7 mouse cellular contexts compared by ENCODE assay signal in genomic region chr7:16999650-17000049, GRCm38 (mm10). TPM values are rescaled to one million over a fixed set of nuclear protein-coding genes. Genes with fewer than 3 reads are reported as not detected.
A peak's percentile ranks its signal among the peaks of the same experiment; 100 is the strongest.
DNase-seq lines count a peak whose midpoint lies in the region; ATAC-seq and TF ChIP-seq lines count a peak whose summit lies in the region.

No protein-coding gene starts in this region.

- TF ChIP-seq CTCF in bone marrow, adult 2 months (IDR thresholded peaks at IDR 0.05; ENCODE audit: control insufficient read depth, insufficient read depth, low read length), result peak; percentile 94

- H3K27ac ChIP-seq in bone marrow, adult 2 months (ENCODE audit: control insufficient read depth, insufficient read depth, low read depth, low read length, poor library complexity), result no peak overlapping the region
- H3K27ac ChIP-seq in midbrain, embryonic 11.5 days (ENCODE audit: low read depth, low read length), result no peak overlapping the region

- DNase-seq in MEL-GATA-1-ER (ENCODE audit: extremely low read depth, low read depth), result peak; percentile 46
- peak; percentile 66 for DNase-seq in heart, postnatal 25 days (ENCODE audit: low spot score)
- DNase-seq in left cerebral cortex, adult 8-10 months (ENCODE audit: low spot score in 2 of 2), result peak; percentile 66 to 98
- peak; percentile 99 for DNase-seq in midbrain, embryonic 11.5 days (ENCODE audit: low spot score, missing footprints)
- DNase-seq in skeletal muscle tissue, adult 2 months (ENCODE audit: low read depth, low spot score), result peak; percentile 62

- H3K36me3 ChIP-seq in midbrain, embryonic 11.5 days (ENCODE audit: control insufficient read depth, insufficient read depth, low read length), result peaks cover 11% of the 10 kb centered on the region

- intact Hi-C loops in heart, postnatal 25 days (cut with DNase I), result no loop called here

- TF ChIP-seq POLR2A in bone marrow, adult 2 months (IDR thresholded peaks at IDR 0.05; ENCODE audit: borderline replicate concordance, control insufficient read depth, low read depth, low read length), result no peak

- WGBS in bone marrow, adult 2 months, result 35% methylated on average over 4 of the region's 4 CpGs
- 25% methylated on average over 4 of the region's 4 CpGs for WGBS in midbrain, embryonic 11.5 days

- no peaks in the 10 kb centered on the region for H3K4me1 ChIP-seq in bone marrow, adult 2 months (ENCODE audit: control insufficient read depth, insufficient read depth, low read length)
- H3K4me1 ChIP-seq in midbrain, embryonic 11.5 days (ENCODE audit: control insufficient read depth, insufficient read depth, low read length), result peaks cover 13% of the 10 kb centered on the region

- no peak overlapping the region for H3K4me3 ChIP-seq in bone marrow, adult 2 months (replicated peaks; ENCODE audit: control insufficient read depth, low read depth, low read length)
- no peak overlapping the region for H3K4me3 ChIP-seq in midbrain, embryonic 11.5 days (ENCODE audit: low read depth, low read length)

- H3K27me3 ChIP-seq in midbrain, embryonic 11.5 days (ENCODE audit: control insufficient read depth, insufficient read depth, low read length), result no peaks in the 10 kb centered on the region

- ATAC-seq in erythroid progenitor cell, adult 5-6 weeks (replicated peaks; ENCODE audit: low FRiP score, poor library complexity, severe bottlenecking), result peak; percentile 70
- peak; percentile 28 for ATAC-seq in midbrain, embryonic 11.5 days (ENCODE audit: low FRiP score)

- H3K9me3 ChIP-seq in midbrain, embryonic 11.5 days (ENCODE audit: control insufficient read depth, low read length), result no peaks in the 10 kb centered on the region

- no peak overlapping the region for H3K4me2 ChIP-seq in midbrain, embryonic 11.5 days

- H3K9ac ChIP-seq in midbrain, embryonic 11.5 days (ENCODE audit: low read length), result no peak overlapping the region

RNA-seq across cellular contexts. Expression of gene Ccdc8, which starts 7.1 kb away (rescaled TPM):
- 1.4 and 2.5 TPM in 2 replicates for polyA plus RNA-seq in bone marrow, adult 2 months (2011; ENCODE audit: insufficient read depth, insufficient read length, low replicate concordance, missing spikeins)
- total RNA-seq in erythroid progenitor cell, adult 5-6 weeks (2015; ENCODE audit: low replicate concordance), result not detected in 2 replicates
- total RNA-seq in erythroid progenitor cell, adult 5-6 weeks (2017; ENCODE audit: low replicate concordance), result not detected in 2 replicates
- 1 to 10 TPM; 5.2 to 6.5 TPM for total RNA-seq in heart, postnatal 25 days (2021)
- 1 to 10 TPM; 1.9 to 2.3 (median 2.1) TPM for total RNA-seq in left cerebral cortex, adult 8-10 months (2022)
- 13.2 and 14.7 TPM in 2 replicates for polyA plus RNA-seq in midbrain, embryonic 11.5 days (2014; fragmentation: Nextera tagmentation; extraction: Ambion mirVana)

RNA-seq across cellular contexts. Expression of gene Gm42372, which starts 16.8 kb away (rescaled TPM):
- 0.77 and 1.9 TPM in 2 replicates for polyA plus RNA-seq in bone marrow, adult 2 months (2011; ENCODE audit: insufficient read depth, insufficient read length, low replicate concordance, missing spikeins)
- total RNA-seq in erythroid progenitor cell, adult 5-6 weeks (2015; ENCODE audit: low replicate concordance), result 0.72 TPM in 1 of 2 replicates, not detected in the other
- total RNA-seq in erythroid progenitor cell, adult 5-6 weeks (2017; ENCODE audit: low replicate concordance), result 0.13 and 0.53 TPM in 2 replicates
- not detected for total RNA-seq in heart, postnatal 25 days (2021)
- total RNA-seq in left cerebral cortex, adult 8-10 months (2022), result 10 to 100 TPM; 60.8 to 66.8 (median 62.2) TPM
- polyA plus RNA-seq in midbrain, embryonic 11.5 days (2014; fragmentation: Nextera tagmentation; extraction: Ambion mirVana), result 1.6 and 2.5 TPM in 2 replicates

RNA-seq across cellular contexts. Expression of gene Ppp5c, which starts 28.1 kb away (rescaled TPM):
- polyA plus RNA-seq in bone marrow, adult 2 months (2011; ENCODE audit: insufficient read depth, insufficient read length, low replicate concordance, missing spikeins), result 30.6 and 70.5 TPM in 2 replicates
- 22.6 and 26.3 TPM in 2 replicates for total RNA-seq in erythroid progenitor cell, adult 5-6 weeks (2015; ENCODE audit: low replicate concordance)
- 20.7 and 20.9 TPM in 2 replicates for total RNA-seq in erythroid progenitor cell, adult 5-6 weeks (2017; ENCODE audit: low replicate concordance)
- total RNA-seq in heart, postnatal 25 days (2021), result 100 to 1,000 TPM in 1 of 2 experiments, 10 to 100 TPM in 1; 97.5 to 102 TPM
- 100 to 1,000 TPM; 149 to 165 (median 157) TPM for total RNA-seq in left cerebral cortex, adult 8-10 months (2022)
- polyA plus RNA-seq in midbrain, embryonic 11.5 days (2014; fragmentation: Nextera tagmentation; extraction: Ambion mirVana), result 101 and 108 TPM in 2 replicates

RNA-seq across cellular contexts. Expression of gene Pnmal1, which starts 40.2 kb away (rescaled TPM):
- not detected in 2 replicates for polyA plus RNA-seq in bone marrow, adult 2 months (2011; ENCODE audit: insufficient read depth, insufficient read length, low replicate concordance, missing spikeins)
- not detected in 2 replicates for total RNA-seq in erythroid progenitor cell, adult 5-6 weeks (2015; ENCODE audit: low replicate concordance)
- total RNA-seq in erythroid progenitor cell, adult 5-6 weeks (2017; ENCODE audit: low replicate concordance), result not detected in 2 replicates
- not detected for total RNA-seq in heart, postnatal 25 days (2021)
- total RNA-seq in left cerebral cortex, adult 8-10 months (2022), result 100 to 1,000 TPM; 101 to 107 (median 104) TPM
- polyA plus RNA-seq in midbrain, embryonic 11.5 days (2014; fragmentation: Nextera tagmentation; extraction: Ambion mirVana), result 22.5 and 23.7 TPM in 2 replicates

RNA-seq across cellular contexts. Expression of gene Pnmal2, which starts 55.2 kb away (rescaled TPM):
- polyA plus RNA-seq in bone marrow, adult 2 months (2011; ENCODE audit: insufficient read depth, insufficient read length, low replicate concordance, missing spikeins), result not detected in 2 replicates
- not detected in 2 replicates for total RNA-seq in erythroid progenitor cell, adult 5-6 weeks (2015; ENCODE audit: low replicate concordance)
- not detected in 2 replicates for total RNA-seq in erythroid progenitor cell, adult 5-6 weeks (2017; ENCODE audit: low replicate concordance)
- total RNA-seq in heart, postnatal 25 days (2021), result 1 to 10 TPM; 3.7 to 4.1 TPM
- 100 to 1,000 TPM; 270 to 304 (median 294) TPM for total RNA-seq in left cerebral cortex, adult 8-10 months (2022)
- 8.3 and 8.6 TPM in 2 replicates for polyA plus RNA-seq in midbrain, embryonic 11.5 days (2014; fragmentation: Nextera tagmentation; extraction: Ambion mirVana)

Comparison
In these comparisons a context has a peak if more than half of its experiments do, and no peak if none do; other contexts are left out.
1. DNase-seq: peak in every context shown above with its lines; median percentile 99 in midbrain, embryonic 11.5 days; 82 in left cerebral cortex, adult 8-10 months; 66 in heart, postnatal 25 days; 62 in skeletal muscle tissue, adult 2 months; 46 in MEL-GATA-1-ER.
2. RNA of gene Gm42372, which starts 16.8 kb away (total RNA-seq): 60.8 to 66.8 TPM in left cerebral cortex, adult 8-10 months; 0.13 to 0.72 TPM in erythroid progenitor cell, adult 5-6 weeks and not detected in heart, postnatal 25 days; every median in the first group is over 10 times any median in the second.